Mouse (Mus musculus) heart, adult 2 months (tissue): ENCODE measurements around the gene Drosha. TPM values are rescaled to one million over a fixed set of nuclear protein-coding genes. Genes with fewer than 3 reads are reported as not detected.

ENCODE experiments used
- DNase-seq, 2 experiments: peaks; one replicate each; pipeline ENCODE4 v3.0.0; 2021
- H3K27ac ChIP-seq: fragments of 200-600 bp; 2 replicates; pipeline ENCODE4 v1.8.1; 2022
- H3K27me3 ChIP-seq: fragments of 200-500 bp; 2 replicates; pipeline ENCODE4 v1.6.1; 2012; ENCODE audit warnings: mild to moderate bottlenecking, low read length, inconsistent platforms, mixed read lengths; ENCODE audit not compliant: control insufficient read depth, insufficient read depth
- H3K36me3 ChIP-seq: fragments of 200-500 bp; 2 replicates; pipeline ENCODE4 v1.6.1; 2012; ENCODE audit warnings: low read length, inconsistent platforms; ENCODE audit not compliant: control insufficient read depth, insufficient read depth
- H3K4me1 ChIP-seq: fragments of 200-500 bp; 2 replicates; pipeline ENCODE4 v1.6.1; 2011; ENCODE audit warnings: low read length; ENCODE audit not compliant: control insufficient read depth, insufficient read depth
- H3K4me3 ChIP-seq: fragments of 200-600 bp; 2 replicates; pipeline ENCODE4 v1.8.1; 2022
- H3K79me2 ChIP-seq: fragments of 200-500 bp; replicated peaks from 2 replicates; pipeline ENCODE4 v1.6.1; 2012; ENCODE audit warnings: mild to moderate bottlenecking, inconsistent platforms, low read length, moderate library complexity, mixed read lengths; ENCODE audit not compliant: control insufficient read depth, insufficient read depth
- H3K9ac ChIP-seq: fragments of 200-500 bp; 2 replicates; pipeline ENCODE4 v1.6.1; 2012; ENCODE audit warnings: low read depth, mild to moderate bottlenecking, control low read depth, inconsistent platforms, low read length, mixed read lengths
- CTCF ChIP-seq: fragments of 200-600 bp; IDR thresholded peaks from 2 replicates; pipeline ENCODE4 v1.8.1; 2022; ENCODE audit warnings: antibody characterized with exemption, mild to moderate bottlenecking, moderate library complexity
- EP300 ChIP-seq: fragments of 200-500 bp; IDR thresholded peaks from 2 replicates; pipeline ENCODE4 v1.6.1; 2011; ENCODE audit warnings: low read depth, low read length, control low read depth; ENCODE audit not compliant: insufficient read depth
- POLR2A ChIP-seq: fragments of 200-500 bp; IDR thresholded peaks from 2 replicates; pipeline ENCODE4 v1.6.1; 2011; ENCODE audit warnings: mild to moderate bottlenecking, low read depth, low read length, control low read depth; ENCODE audit not compliant: insufficient read depth
- WGBS: fragments of 180-500 bp; shearing (Covaris S2); methylation state at CpG from one replicate; pipeline ENCODE4 v1.1.7; 2018; 5-methylcytosine and 5-hydroxymethylcytosine counted together
- intact Hi-C: fragments of 180-260 bp; cut with DNase I; formaldehyde crosslinking; loops from one replicate; pipeline ENCODE4 v1.15.1; 2025
- polyA plus RNA-seq: library from polyadenylated mRNA; depleted of rRNA; stranded (reverse); fragments of >200 nt; gene quantifications from 2 replicates; pipeline ENCODE4 v1.2.3, GENCODE M21; 2012
- total RNA-seq, 2 experiments: library from RNA; stranded (reverse); gene quantifications; 2 replicates each; pipeline ENCODE4 v1.2.3; 2021

Gene Drosha
- total and polyA plus RNA-seq, 3 experiments: 13.4 to 43.1 (median 37.8) TPM

- H3K9ac ChIP-seq: no peak overlapping the region
- TF ChIP-seq CTCF: no peak
- no peak for TF ChIP-seq EP300
- TF ChIP-seq POLR2A: no peak
- DNase-seq: no peak
- no peaks in the 10 kb centered on the region for H3K4me1 ChIP-seq
- H3K79me2 ChIP-seq: no peaks in the 10 kb centered on the region
- intact Hi-C loops: no loop called here
- 97% methylated on average over 10 of the region's 10 CpGs for WGBS
- no peak overlapping the region for H3K4me3 ChIP-seq
- no peak overlapping the region for H3K27ac ChIP-seq
- no peaks in the 10 kb centered on the region for H3K36me3 ChIP-seq
- H3K27me3 ChIP-seq: no peaks in the 10 kb centered on the region
These were observed 17.5 kb upstream of the Drosha start for GRCm38 (mm10) chr15:12807088-12807487.

- Histone ChIP-seq H3K79me2 (no peaks in the 10 kb centered on the region), H3K4me3 (no peak overlapping the region), H3K4me1 (no peaks in the 10 kb centered on the region), H3K36me3 (no peaks in the 10 kb centered on the region), H3K27me3 (no peaks in the 10 kb centered on the region), H3K27ac (no peak overlapping the region), H3K9ac (no peak overlapping the region)
- 76% methylated on average over 6 of the region's 6 CpGs for WGBS
- no peak for TF ChIP-seq CTCF
- TF ChIP-seq POLR2A: no peak
- no peak for TF ChIP-seq EP300
- intact Hi-C loops: no loop called here
- no peak for DNase-seq
These were observed 15.3 kb upstream of the Drosha start for GRCm38 (mm10) chr15:12809305-12809704.

- H3K27me3 ChIP-seq: no peaks in the 10 kb centered on the region
- no peak overlapping the region for H3K4me3 ChIP-seq
- no peak for DNase-seq
- WGBS: 94% methylated on average over 11 of the region's 11 CpGs
- H3K4me1 ChIP-seq: no peaks in the 10 kb centered on the region
- intact Hi-C loops: no loop called here
- H3K79me2 ChIP-seq: no peaks in the 10 kb centered on the region
- H3K9ac ChIP-seq: no peak overlapping the region
- no peak overlapping the region for H3K27ac ChIP-seq
- TF ChIP-seq POLR2A: no peak
- no peaks in the 10 kb centered on the region for H3K36me3 ChIP-seq
These were observed 12.0 kb upstream of the Drosha start for GRCm38 (mm10) chr15:12812646-12813045.

- no peaks in the 10 kb centered on the region for H3K79me2 ChIP-seq
- H3K27ac ChIP-seq: no peak overlapping the region
- no peak overlapping the region for H3K9ac ChIP-seq
- WGBS: 93% methylated on average over 8 of the region's 8 CpGs
- no peak for DNase-seq
- intact Hi-C loops: no loop called here
- no peaks in the 10 kb centered on the region for H3K36me3 ChIP-seq
- no peaks in the 10 kb centered on the region for H3K4me1 ChIP-seq
- TF ChIP-seq EP300 (no peak), CTCF (no peak), POLR2A (no peak)
- no peak overlapping the region for H3K4me3 ChIP-seq
- no peaks in the 10 kb centered on the region for H3K27me3 ChIP-seq
These were observed 7.0 kb upstream of the Drosha start for GRCm38 (mm10) chr15:12817592-12817991.

- WGBS: 75% methylated on average over 9 of the region's 9 CpGs
- TF ChIP-seq EP300 (no peak), CTCF (no peak), POLR2A (no peak)
- H3K27ac ChIP-seq: no peak overlapping the region
- intact Hi-C loops: loop anchor here (10.0 kb wide), 1 partner anchor 618 kb away; the partner anchor contains the start of gene Mtmr12
- H3K9ac ChIP-seq: no peak overlapping the region
- peaks cover 1% of the 10 kb centered on the region for H3K4me1 ChIP-seq
- no peak overlapping the region for H3K4me3 ChIP-seq
- H3K79me2 ChIP-seq: 0 out of 2 replicates have a peak, but pooled peaks cover 2% of the 10 kb centered on the region
- H3K27me3 ChIP-seq: no peaks in the 10 kb centered on the region
- no peaks in the 10 kb centered on the region for H3K36me3 ChIP-seq
- no peak for DNase-seq
These were observed 1.9 kb upstream of the Drosha start for GRCm38 (mm10) chr15:12822416-12823395.

GRCm38 (mm10) chr15:12823455-12824119 is 1.0 kb upstream of the Drosha start:
- intact Hi-C loops: loop anchor here (10.0 kb wide), 1 partner anchor 619 kb away; the partner anchor contains the start of gene Mtmr12
- Histone ChIP-seq H3K36me3 (no peaks in the 10 kb centered on the region), H3K27ac (peak overlapping the region; percentile 90), H3K79me2 (0 out of 2 replicates have a peak, but pooled peaks cover 2% of the 10 kb centered on the region), H3K27me3 (no peaks in the 10 kb centered on the region), H3K4me3 (peak overlapping the region; percentile 92), H3K9ac (peak overlapping the region; percentile 93; the same call in 1 of the 2 replicates), H3K4me1 (peaks cover 1% of the 10 kb centered on the region)
- DNase-seq: no peak
- 87% methylated on average over 2 of the region's 2 CpGs for WGBS
- TF ChIP-seq EP300 (no peak), CTCF (no peak), POLR2A (no peak)
